Mouse (Mus musculus): ENCODE data around the gene Mdm2.
A peak's percentile ranks its signal among the peaks of the same experiment; 100 is the strongest.
"Not testable (repeated sequence)": the region's sequence is repeated elsewhere in the genome, so short reads cannot be mapped to it uniquely, and the experiment has no call there.

The Mdm2 gene

GRCm38 (mm10) chr10:117733626-117734025, 23.1 kb upstream of the Mdm2 start:
- not testable (repeated sequence) for DNase-seq (ENCODE audit: low spot score in 2 of 2)

GRCm38 (mm10) chr10:117732962-117733592, 22.5 kb upstream of the Mdm2 start:
- DNase-seq (ENCODE audit: low spot score in 2 of 2) = no peak

GRCm38 (mm10) chr10:117732184-117732583, 21.6 kb upstream of the Mdm2 start:
- DNase-seq (ENCODE audit: low spot score in 2 of 2) = no peak

- DNase-seq (ENCODE audit: low spot score in 2 of 2) = peak in 1 of 2 experiments; percentile 52
Observed at GRCm38 (mm10) chr10:117731244-117732101, 20.9 kb upstream of the Mdm2 start.

DNA sequence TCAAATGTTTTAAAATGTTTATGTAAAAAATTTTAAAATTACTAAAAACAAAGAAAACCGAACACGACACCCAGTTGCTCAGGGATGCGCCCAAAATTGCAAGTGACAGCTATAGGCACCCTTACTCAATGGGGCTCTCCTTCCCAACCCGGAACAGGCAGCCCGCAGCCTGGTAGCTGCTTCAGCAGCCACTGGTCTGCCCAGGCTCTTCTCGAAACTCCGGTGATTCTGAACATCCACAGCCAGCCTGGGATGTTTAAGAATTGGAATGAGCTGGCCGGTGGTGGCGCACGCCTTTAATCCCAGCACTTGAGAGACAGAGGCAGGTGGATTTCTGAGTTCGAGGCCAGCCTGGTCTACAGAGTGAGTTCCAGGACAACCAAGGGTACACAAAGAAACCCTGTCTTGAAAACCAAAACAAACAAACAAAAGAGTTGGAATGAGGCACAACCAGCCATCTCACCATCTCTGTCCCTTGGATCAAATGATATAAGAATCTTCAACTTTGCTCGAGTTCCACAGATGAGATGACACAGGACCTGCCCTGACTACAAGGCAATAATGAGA, 20.2 kb upstream of the Mdm2 start:
- DNase-seq (ENCODE audit: low spot score in 2 of 2) = no peak

- DNase-seq (ENCODE audit: low spot score in 2 of 2) = no peak
Observed at GRCm38 (mm10) chr10:117730140-117730539, 19.6 kb upstream of the Mdm2 start.

GRCm38 (mm10) chr10:117729139-117729814, 18.7 kb upstream of the Mdm2 start:
- peak in 1 of 2 experiments; percentile 64 for DNase-seq (ENCODE audit: low spot score in 2 of 2)

- no peak for DNase-seq (ENCODE audit: low spot score in 2 of 2)
Observed at GRCm38 (mm10) chr10:117728574-117728973, 18.0 kb upstream of the Mdm2 start.

DNA sequence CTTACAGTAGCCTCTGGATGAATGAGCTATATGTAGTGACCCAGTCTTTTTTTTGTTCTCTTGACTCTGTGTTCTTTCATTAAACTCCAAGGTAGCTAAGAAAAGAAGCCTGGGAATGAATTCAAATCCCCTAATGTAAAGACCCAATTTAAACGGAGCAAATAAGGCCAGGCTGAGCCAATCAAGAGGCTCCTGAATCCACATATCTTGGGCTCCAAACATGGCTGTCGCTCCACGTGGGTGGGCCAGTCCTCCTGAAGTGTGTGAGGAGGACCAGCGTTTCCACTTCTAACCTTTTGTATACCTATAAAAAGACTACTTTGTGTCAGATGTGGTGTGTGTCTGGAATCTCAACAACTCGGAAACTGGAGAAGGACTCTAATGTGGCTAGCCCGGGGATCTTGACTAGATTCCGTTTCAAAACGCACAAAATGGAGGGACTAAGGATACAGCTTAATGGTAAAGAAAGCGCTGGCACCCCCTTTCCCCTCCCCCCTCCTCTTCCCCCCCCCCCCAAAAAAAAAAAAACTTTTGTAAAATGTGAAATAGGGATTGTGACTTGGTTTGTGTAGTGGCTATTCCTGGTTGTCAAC, 17.1 kb upstream of the Mdm2 start:
- no peak for DNase-seq (ENCODE audit: low spot score in 2 of 2)

- DNase-seq (ENCODE audit: low spot score in 2 of 2) = no peak
Observed at GRCm38 (mm10) chr10:117726888-117727385, 16.4 kb upstream of the Mdm2 start.

DNA sequence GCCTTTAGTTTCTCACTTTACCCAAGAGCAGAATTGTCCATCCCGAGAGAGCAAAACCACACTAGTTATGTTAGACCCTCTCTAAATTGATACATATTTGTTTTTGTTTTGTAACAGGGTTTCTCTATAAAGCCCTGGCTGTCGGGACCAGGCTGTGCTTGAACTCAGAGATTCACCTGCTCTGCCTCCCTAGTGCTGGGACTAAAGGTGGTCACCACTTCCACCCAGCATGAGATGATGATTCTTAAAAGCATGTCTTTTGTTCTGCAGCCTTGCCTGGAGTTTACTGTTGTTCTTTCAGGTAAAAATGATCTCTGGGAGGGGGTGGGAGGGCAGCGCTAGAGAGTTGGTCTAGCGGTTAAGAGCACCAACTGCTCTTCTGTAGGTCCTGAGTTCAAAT, 15.8 kb upstream of the Mdm2 start:
- no peak for DNase-seq (ENCODE audit: low spot score in 2 of 2)

DNA sequence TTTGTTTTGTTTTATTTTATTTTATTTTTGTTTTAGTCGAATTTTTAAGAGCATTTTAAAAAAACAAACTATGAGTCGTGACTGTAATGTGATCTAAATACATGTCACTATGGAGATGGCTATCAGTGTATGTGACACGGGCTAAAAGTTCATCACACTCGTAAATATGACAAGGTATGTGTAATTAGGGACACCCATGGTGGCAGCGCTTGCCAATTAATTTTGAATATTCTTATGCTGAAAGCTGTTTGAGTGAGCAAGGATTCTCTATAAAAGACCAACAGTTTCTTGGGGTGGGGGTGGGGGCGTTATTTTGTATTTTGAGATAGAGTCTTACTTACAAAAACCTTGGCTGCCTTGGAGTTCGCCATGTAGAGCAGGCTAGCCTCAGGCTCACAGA, 15.1 kb upstream of the Mdm2 start:
- DNase-seq (ENCODE audit: low spot score in 2 of 2) = no peak

DNA sequence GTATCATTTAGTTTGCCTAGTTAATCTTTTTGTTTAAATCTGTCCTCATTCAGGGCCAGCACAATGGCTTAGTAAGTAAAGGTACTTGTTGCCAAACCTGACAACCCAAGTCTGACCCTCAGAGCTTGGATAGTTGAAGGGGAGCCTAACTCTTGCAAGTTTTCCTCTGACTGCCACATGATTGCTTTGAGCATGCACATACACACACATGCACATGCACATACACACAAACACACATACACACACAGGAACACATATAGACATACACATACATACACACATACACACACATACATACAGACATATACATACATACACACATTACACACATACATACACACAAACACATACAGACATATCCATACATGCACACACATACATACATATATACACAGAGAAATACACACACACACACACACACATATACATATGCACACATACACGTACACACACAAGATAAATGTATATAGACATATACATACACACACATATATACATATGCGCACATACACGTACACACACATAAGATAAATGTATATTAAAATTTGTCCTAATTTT, 14.3 kb upstream of the Mdm2 start:
- DNase-seq (ENCODE audit: low spot score in 2 of 2) = no peak

DNA sequence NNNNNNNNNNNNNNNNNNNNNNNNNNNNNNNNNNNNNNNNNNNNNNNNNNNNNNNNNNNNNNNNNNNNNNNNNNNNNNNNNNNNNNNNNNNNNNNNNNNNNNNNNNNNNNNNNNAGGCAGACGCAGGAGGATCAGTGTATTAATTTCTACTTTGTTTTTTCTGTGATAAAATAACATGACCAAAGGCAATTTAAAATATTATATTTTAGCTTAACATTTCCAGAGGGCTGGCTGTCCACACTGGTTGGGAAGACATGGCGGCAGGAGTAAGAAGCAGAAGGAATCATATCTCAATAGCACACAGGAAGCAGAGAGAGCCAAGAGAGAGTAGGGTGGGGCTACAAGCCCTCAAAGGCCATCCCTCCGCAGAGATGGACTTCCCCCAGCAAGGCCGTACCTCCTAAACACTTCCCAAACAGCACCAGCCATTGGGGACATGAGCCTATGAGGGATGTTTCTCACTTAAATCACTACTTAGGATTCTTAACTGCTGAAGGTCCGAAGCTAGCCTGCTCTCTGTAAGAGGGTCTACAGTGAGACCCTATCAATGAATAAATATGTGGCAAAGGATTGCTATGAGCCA, 13.7 kb upstream of the Mdm2 start:
- DNase-seq (ENCODE audit: low spot score in 2 of 2) = no peak

GRCm38 (mm10) chr10:117718161-117719119, 7.9 kb upstream of the Mdm2 start:
- DNase-seq (ENCODE audit: low spot score in 2 of 2) = no peak

DNA sequence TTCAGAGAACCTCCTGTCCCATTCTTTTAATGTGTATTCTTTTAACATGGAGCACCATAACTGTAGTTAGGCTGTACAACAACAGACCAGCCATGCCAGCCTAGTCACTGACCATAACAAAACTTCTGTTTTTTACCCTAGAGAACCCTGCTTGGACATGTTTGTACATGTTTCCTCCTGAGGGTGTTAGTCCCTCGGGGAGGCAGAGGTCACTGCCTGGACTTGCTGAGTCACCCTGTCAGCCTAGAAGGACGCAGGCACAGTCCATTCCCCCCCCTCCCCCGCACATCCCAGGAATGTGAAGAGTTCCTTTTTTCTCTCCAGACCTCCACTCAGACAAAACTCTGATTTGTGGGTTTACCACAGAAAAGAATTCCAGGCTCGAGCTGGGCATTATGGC, 7.0 kb upstream of the Mdm2 start:
- DNase-seq (ENCODE audit: low spot score in 2 of 2) = peak in 1 of 2 experiments; percentile 59

GRCm38 (mm10) chr10:117716686-117717085, 6.1 kb upstream of the Mdm2 start:
- DNase-seq (ENCODE audit: low spot score in 2 of 2) = no peak

DNA sequence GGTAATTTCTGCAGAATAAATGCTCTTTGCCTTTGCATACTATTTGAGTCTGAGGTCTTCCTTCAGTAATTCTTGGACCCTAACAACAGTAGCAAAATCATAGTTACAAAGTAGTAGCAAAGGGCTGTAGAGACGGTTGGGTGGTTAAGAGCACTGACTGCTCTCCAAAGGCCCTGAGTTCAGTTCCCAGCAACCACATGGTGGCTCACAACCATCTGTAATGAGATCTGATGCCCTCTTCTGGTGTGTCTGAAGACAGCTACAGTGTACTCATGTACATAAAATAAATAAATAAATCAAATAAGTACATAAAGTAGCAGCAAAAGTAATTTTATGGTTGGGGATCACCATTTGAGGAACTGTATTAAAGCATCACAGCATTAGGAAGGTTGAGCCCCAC, 5.1 kb upstream of the Mdm2 start:
- not testable (repeated sequence) for DNase-seq (ENCODE audit: low spot score in 2 of 2)

GRCm38 (mm10) chr10:117714928-117715500, 4.5 kb upstream of the Mdm2 start:
- DNase-seq (ENCODE audit: low spot score in 2 of 2) = no peak
